Mouse (Mus musculus) cerebellum, adult 9-10 months (tissue): Measurements from ENCODE around the gene Myo15b.
A peak's percentile ranks its signal among the peaks of the same experiment; 100 is the strongest.

Experiments
- DNase-seq: peaks from one replicate; pipeline ENCODE4 v3.0.0; 2022

Gene Myo15b

DNA sequence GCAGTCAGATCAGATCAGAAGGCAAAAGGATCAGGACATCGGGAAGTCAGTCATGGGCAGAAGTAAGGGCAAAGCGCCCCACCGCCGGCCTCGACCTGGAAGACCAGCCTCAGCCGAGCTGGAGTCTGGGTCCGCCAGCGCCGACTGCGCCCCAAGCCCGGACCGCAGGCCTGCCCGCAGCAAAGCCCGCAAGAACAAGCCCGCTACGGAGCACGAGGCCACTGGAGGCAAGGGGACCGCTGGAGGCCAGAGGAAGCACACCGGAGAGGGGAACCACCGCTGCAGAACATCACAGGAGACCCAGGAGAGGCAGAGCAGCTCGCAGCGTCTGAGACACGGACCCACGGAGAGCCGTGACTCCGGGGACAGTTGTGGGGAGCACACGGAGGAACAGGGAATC is at the start of gene Myo15b:
Gene Myo15b, plus strand, starts transcription at position 53 of the 400 bp plus-strand sequence.
- DNase-seq: no peak

DNA sequence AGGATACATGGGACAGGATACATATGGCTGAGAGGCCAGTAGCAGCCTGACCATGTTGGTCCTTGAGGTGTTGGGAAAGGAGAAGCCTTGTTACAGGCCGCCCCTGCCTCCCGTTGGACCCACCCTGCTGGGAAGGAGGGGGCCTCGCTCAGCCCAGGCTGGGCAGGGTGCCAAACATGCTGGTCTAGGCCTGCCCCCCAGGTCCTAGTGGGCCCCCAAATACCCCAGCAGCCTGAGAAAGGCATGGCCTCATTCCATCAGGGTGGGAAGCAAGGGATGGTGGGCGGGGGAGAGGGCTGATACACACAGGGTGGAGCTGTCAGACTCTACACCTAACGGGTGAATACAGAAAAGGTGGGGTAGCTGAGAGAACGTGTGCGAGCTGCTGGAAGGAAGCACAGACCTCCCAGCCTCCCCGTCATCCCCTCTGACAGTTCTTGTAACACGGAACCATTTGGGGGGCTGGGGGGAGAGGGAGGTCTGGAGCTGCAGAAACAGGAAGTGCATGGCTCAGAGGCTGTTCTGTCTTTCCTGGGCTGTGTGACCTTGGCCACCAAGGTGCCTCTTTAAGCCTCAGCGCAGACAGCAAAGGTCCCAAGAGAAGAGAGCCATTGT is 49.4 kb upstream of the Myo15b start:
- DNase-seq: no peak

DNA sequence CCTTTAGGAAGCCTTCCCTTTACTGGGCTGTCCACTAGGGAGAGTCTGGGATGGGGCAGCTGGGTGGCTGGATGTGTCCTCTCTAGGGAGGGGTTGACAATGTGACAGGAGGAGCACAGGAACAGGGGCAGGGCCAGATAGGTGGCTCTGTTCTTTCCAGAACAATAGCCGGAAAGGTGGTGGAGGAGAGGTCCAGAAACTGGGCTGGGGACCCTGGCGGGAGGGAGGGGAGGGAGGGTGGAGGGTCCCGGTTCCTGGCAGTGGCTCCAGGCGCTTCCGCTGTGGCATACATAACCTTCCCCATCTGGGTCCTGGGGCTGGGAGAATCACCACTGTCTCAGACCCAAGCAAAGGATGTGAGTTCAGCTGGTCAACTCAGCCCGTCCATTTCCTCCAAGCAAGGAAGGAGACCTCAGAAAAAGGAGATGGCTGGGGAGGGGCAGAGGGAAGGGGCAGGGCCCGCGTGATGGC is 48.9 kb upstream of the Myo15b start:
- no peak for DNase-seq

DNA sequence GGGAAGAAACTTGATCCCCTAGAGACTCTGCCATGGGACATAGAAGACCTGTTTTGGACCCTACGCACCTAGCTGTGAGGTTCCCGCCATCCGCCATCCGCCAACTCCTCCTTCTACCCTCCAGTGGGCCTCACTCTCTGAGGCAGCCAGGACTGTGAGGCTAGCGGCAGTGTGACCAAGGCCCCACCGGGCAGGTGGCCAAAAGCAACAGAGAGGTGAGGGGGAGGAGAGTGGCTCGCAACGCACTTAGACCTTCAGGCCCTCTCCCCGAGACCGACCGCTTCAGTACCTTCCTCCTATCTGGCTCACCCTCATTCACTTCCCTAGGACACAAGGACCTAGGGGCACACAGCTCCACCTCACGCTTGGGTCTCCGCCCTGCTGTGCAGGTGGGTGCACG is 47.8 kb upstream of the Myo15b start:
- no peak for DNase-seq

DNA sequence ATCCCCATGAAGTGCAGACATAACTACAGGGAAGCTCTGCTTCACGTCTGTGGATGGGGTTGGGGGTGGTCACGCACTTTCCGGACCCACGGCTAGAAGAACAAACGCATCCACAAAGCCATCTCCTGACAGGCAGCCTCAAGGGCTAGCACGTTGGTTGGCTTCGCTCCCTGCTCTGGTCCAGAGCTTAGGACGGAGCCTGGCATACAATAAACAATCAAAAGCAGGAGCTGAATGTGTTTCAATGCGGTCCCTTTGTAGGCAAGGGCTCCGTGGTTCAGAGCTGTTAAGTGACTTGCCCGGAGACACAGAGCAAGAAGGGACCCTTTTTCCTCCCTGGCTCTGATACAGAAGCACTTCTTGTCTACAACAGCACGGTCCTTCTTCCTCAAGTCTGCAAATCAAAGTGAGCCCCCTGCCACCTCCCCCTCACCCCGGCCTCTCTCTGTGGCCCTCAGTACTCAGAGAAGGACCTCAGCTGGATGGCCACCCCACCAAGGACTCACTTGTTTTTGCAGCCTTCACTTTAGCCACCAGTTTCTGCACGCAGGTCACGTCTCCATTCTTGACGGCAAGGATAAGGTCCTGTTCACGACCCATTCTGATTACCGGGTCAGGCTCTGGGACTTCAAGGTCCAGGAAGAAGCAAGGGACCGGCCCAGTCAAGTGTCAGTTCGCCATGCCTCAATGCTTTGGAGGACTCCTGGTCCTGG is 46.7 kb upstream of the Myo15b start:
- DNase-seq: no peak

DNA sequence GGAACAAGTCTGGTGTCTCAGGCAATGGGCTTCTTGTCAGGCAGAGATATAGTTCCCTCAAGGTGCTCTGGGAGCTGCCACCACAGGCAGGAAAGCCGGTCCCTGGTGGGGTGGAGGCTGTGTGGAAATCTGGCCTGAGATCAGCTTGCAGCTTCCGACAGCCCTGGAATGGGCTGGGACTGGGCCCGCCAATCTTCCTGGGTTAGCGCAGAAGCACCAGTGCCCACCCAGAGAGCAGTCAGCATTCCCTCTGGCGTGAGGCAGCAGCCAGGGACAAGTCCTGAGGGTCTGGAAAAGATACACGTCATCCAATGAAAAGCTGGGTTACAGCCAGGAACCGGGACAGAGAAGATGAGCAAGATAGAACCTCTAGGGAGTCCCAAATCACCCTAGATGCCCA is 46.1 kb upstream of the Myo15b start:
- no peak for DNase-seq

DNA sequence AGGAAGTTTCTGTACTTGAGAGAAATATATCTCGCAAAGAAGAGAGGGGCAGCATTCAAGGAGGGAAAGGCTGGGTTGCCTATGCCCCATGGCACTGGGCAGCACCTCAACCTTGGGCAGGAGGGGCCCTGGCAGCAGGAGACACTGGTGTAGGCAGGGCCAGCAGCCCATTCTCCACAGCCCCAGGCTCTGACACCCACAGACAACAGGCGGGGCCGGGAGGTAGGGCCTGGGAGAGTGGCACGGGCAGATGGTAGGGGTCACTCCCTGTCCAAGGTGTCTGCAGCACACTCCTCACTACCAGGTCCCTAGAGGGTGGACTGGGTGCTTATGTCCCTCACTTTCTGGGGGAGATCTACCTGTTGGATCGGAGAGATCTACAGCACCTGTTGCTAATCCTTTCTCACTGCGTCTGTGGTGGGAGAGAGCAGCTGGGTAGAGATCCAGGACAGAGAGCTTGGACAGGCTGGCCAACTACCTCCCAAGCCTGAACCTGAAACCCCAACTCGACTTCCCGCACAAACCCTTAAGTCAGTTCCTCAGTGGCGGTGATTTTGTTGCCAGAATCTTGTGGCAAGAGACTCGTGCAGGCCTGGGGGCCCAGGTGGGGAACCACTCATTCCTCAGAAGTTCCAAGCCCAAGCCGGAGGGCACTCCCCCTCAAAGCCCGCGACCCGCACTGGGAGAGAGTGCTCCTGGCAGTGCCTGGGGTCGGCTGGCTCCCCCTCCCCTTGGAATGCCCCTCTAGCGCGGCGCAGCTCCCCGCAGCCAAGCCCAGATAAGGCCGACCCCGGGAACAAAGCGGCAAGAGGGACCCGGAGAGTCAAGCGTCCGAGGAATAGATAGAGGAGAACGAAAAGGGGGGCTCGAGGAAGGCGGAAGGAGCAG is 45.4 kb upstream of the Myo15b start:
- peak; percentile 55 for DNase-seq

DNA sequence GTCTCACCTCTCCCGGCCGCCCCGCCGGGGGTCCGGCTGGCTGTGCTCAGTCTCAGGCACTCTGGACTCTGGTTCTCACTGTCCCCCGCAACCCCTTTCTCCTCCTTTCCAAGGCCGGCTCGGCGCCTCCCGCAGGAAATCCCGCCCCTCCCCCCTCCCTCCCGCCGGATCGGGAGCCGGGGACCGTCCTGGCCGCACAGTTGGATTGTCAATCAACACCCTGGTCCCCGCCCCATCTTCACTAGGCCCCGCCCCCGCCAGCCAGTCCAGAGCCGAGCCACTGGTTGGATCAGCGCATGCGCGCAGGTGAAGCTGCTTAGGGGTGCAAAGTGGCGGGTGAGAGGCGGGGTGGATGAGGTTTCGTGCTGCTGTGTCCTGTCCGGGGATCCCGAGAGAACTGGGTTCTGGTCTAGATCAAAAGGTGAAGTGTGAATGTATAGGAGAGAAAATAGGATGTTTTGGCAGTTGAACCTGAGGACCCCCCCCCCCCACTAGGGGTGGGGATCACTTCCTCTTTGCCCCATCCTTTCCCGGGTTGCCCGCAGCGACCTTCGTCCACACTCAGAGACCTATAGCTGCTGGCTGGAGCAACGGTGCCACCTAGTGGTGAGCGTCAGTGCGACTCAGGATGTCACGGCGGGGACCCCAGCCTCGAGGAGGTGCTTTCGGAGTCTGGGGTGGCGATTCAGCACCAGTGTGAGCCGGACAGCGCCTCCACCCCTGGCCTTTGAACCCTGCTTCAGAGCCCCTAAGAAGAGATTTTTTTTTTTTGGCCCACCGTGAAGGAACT is 44.5 kb upstream of the Myo15b start, which contains the start of gene Caskin2:
Gene Caskin2, minus strand, starts transcription at position 133 of the 790 bp plus-strand sequence.
- DNase-seq: peak; percentile 94

DNA sequence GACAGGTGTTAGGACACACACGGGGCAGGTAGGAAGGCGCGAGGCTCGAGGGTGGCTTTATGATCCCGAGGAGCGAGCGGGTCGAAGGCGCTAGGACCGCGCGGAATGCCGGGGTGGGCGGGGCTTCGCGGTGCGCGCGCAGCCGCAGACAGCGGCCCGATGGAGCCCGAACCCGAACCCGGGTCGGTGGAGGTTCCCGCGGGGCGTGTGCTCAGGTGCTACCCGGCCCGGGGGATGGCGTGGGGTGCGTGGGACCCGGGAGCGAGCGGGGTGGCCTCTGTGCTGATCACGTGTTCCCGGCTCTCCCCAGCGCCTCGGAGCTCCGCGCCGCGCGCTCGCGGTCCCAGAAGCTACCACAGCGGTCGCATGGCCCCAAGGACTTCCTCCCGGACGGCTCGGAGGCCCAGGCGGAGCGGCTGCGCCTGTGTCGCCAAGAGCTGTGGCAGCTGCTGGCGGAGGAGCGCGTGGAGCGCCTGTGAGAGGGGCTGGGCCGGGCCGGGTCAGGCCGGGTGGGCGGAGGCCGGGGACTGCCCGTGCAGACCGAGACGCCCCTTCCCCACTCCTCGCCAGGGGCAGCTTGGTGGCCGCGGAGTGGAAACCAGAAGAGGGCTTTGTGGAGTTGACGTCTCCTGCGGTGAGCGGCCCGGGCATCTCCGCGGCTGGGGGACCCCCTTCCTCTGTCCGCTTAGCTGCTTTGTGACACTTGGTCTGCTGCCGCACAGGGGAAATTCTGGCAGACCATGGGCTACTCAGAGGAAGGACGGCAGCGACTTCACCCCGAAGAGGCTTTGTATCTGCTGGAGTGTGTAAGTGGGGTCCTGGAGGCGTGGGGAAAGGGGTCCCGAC is 43.4 kb upstream of the Myo15b start, which contains the start of gene Tsen54:
Gene Tsen54, plus strand, starts transcription at position 120 of the 846 bp plus-strand sequence.
- DNase-seq: peak; percentile 83

DNA sequence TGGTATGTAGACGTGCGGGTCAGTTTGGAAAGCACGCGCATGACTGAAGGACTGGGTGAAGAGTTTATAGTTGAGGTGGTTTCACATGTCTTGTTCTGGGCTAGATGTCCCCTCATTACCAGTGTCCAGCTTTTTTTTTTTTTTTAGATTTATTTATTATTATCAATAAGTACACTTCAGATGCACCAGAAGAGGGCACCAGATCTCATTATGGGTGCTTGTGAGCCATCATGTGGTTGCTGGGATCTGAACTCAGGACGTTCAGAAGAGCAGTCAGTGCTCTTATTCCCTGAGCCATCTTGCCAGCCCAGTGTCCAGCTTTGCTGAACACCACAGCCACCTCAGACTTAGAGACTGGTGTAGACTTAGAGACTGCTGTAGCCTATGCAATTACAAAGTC is 40.9 kb upstream of the Myo15b start:
- peak; percentile 8 for DNase-seq

DNA sequence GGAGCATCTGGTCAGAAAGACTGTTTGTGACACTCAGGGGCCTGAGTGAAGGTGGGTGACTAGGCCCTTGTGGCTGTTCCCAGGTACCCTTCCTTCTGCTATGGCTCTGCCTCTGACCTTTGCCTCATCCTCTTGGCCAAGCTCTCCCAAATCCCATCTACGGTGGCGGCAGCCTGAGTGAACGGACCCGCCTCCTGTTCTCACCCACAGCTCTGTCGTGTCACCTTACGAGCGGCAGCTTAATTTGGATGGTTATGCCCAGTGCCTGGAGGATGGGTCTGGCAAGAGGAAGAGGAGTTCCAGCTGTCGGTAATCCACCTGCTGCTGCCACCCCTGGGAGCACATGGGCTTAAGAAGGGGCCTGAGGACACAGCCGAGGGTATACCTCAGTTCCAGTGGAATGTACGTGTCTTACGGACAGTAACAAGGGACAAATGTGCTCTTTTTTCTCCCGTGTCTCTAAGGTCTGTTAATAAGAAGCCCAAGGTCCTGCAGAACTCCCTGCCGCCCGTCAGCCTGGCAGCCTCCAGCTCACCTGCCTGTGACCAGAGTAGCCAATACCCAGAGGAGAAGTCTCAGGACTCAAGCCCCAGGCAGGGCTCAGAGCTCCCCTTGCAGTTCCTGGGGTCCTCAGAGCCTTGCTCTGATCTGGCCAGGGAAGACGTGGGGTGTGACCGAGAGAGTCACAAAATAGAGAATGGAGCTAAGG is 38.1 kb upstream of the Myo15b start:
- DNase-seq: no peak

DNA sequence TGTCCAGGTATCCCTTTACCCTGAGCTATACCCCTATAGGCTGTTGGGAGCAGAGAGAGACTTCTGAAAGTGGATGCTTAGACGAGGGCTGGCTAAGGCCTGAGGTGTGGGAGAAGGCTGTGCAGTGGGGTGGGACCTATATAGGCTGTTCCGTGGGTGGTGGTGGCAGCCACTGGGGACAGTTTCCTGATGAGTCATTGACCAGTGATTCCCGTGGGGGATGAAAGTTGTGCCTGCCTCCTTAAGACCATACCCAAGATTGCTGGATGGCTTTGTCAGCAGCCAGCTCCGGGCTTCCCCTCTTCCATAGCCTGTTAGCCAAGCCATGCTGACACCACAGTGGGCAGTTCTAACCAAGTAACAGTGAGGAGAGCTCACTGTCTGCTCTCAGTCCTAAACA is 37.2 kb upstream of the Myo15b start:
- DNase-seq: no peak

DNA sequence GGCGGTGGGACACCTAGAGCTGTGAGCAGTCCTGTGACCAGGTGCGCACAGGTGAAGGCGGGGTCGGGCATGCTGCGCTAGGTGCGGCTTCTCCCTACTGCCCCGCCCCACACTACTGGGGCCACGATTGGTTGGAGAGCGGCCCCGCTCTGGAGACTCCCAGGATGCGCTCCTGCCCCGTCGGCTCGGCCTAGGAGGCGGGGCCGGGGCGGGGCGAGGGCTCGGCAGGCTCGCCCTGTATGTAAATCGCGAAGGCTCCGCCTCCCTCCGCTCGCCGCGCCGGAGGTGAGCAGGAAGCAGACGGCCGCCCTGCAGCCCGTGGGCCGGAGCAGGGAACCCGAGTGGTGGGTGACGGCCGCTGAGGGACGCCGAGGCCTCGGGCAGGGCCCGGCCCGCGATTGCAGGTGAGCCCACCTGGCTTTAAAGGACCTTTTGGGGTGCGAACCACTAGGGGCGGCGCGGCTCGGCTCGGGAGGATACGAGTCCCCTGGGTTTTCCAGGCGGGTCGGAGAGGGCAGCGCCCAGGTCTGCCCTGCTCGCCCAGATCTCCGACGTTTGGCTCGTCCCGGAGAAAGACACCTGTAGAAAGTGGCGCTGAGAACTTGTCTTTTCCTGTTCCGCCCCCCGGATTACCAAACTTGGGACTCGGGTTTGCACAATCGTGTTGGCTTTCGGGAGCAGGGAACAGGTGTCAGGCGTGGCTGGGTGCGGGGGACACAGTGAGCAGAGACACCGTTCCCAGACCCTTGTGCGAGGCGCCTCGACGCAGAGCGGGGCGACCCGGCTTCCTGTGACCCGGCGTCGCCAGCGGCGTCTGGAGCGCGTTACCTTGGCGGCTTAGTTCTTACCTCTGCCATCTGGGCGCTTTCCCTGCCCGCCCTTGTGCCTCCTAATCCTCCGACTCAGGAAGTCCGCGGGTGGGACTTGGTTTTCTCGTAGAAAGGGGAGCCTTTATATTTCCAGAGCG is 34.1 kb upstream of the Myo15b start, which contains the start of gene Llgl2:
Gene Llgl2, plus strand, starts transcription at position 276 of the 967 bp plus-strand sequence.
- peak; percentile 79 for DNase-seq

DNA sequence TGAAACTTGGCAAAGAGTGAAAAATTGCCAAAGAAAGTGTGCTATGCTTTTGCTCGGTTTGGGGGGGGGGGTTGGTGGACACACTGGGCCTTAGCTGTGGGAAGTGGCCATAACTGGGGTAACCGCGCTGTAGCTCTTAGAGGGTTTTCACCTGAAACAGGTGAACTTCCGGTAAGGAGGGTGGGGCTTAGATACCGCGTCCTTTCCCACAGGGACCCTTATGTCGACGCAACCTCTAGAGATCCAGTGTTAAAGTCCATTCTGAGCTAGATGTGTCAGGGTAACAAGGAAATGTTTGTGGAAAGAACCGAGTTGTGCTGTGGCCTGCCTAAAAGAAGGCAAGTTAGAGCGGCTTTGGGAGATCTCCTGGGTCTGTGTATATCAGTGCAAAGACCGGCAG is 33.4 kb upstream of the Myo15b start:
- no peak for DNase-seq

DNA sequence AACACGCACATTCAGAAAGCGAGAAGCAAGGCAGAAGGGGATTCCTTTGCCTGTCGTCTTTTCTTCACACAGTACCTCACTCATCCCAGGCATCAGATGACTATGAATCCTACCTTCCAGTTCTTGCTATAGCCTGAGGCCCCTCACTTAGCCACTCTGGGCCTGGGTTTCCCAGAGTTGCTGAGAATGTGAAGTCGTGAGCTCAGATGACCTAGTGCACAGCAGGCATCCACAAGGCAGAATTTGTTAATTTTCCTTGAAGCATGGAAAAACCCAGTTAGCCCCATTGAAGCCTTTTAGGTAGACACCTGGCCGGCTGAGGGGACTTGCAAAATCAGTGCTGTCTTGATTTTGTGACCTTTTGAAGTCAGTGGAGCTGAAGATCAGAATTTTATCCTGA is 31.7 kb upstream of the Myo15b start:
- no peak for DNase-seq

DNA sequence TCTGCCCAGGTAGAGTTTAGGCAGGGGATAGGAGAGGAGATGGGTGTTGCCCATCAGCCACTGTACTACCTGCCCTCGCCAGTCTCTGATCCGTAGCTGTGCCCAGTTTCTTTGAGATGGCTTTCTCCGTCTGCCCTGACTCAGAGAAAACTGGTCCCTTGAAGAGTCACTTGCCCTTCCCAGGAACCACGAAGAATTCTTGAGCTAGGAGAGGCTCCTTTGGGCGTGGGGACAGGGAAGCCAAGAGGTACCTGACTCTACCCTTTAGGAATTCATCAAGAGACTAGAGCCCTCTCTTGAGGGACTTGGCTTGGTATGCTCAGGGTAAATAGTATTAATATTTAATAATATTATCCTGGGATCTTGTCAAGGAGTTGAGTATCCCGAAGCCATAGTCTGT is 30.6 kb upstream of the Myo15b start:
- DNase-seq: no peak

DNA sequence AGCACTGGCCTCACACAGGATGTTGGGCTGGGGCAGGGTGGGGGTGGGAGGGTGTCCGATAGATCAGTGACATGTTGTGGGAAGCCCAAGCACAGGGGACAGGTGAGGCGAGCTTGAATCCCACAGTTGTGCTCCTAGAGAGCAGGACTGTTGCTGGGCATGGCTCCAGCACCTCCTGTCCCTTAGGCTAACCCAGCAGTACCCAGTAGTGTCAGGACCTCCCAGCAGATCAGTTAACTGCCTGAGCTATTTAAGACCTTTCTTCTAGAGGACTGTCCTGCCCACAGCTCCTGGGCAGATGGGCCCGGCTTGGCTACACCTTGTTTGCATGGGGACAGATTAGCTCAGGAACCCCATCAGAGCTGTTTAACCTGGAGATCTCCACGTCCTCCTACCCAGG is 29.2 kb upstream of the Myo15b start:
- no peak for DNase-seq

DNA sequence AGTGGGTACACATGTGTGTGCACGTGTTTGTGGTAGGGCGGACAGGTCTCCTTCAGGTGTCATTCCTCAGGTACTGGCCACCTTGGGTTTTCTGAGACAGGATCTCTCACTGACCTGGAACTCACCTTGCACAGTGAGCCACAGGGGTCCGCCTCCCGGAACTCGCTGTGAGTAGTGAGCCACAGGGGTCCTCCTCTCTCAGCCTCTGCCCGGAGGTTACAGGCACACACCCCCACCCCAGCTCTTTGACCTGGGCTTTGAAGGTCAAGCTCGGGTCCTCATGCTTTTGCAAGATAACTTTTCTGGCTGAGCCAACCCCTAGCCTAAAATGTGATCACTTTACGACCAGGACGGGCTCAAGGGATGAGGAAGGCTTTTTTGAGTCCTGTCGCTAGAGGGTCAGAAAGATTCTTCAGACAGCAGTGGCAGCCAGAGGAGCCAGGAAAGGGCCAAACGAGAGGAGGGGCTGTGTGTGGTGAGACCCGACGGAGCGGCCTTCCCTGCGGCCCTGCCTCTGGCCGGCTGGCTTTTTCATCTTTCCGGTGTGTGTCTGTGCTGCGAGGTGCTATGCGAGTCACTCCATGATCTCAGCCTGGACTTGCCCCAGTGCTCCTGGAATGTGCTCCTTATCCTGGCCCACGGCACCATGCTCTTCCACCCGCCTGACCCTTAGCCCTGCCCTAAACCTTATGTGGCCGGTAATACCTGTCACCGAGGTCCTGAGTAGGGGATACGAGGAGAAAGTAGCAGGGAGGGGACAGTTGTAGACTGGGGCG is 27.5 kb upstream of the Myo15b start:
- peak; percentile 8 for DNase-seq

DNA sequence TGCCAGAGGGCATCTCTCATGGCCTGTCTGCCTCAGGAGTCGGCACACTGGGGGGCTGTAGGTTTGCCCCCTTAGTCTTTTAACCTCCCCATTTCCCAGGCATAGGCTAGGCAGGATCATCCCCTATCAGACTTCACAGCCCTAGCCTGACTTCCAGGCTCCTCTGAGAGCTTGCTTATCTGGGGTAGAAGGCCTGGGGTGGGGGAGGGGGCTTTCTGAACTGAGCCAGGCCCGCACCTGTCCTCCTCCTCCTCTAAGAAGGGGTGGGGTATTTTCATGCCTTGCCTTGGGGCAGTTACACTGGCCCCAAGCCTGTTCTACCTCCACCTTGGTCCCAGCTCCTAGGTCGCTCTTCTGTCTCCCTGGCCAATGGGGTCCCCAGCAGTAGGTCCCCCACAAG is 26.7 kb upstream of the Myo15b start:
- no peak for DNase-seq
